Mouse (Mus musculus) regulatory T cell (primary cell): ENCODE results near the gene Il1rap.

Experiments
- in situ Hi-C: fragments of 300-600 bp; cut with MboI, MseI; formaldehyde crosslinking; loops from one replicate; pipeline ENCODE4 v1.15.1; 2025; ENCODE audit warnings: high pct_unique_total_duplicates

Il1rap gene

DNA sequence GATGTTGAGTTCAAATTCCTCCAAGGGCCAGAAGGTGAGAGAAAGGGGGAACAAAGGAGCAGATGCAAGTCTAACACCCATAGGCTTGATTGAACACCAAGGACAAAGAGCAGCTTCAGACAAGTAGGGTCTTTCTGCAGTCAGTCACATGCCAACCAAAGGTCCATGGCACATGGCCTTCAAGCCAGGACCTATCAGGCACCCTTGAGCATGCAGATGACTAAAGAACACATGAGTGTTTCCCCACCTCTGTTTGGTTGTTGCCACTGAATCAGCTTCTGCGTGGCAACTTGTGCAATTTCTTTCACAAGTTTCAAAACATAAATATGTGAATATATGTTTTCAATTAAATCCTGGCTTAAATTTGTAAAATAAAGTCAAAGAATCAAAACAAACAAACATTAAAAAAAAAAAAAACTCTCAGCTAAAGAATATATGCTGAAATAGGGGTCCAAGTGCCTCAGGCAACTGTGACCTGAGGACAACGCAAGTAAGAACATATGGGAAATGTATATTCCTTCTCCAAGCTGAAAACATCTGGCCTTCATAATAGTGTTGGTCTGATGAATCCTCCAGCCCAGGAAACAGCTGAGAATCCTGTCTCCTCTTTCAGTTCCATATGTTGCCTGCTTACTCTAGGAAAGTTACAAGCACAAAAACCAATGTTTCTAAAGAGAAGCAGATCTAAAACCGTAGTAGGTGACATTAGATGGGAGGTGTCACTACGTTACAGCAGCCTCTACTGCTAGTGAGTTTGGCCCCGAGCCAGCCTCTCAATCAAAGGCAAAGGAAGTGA, 142.6 kb downstream of the Il1rap start:
- in situ Hi-C loops = no loop called here

DNA sequence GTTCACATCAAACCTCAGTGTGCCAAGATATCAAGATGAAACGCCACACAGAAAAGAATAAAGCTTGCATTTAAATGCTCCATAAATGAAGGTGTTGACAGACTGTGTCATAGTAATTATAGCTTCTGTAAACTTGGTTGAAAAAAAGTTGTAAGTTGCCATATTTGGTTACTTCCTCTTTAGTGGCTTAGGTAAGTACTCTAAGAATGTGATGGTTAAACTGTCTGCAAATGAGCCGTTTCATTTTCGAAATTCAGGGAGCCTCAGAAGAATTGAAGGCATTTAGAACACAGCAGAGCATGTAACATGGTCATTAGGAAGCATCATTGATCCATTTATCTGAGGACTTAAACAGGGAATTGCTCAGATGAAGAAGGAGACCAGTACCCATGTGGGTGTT, 146.6 kb downstream of the Il1rap start:
- in situ Hi-C loops = no loop called here

DNA sequence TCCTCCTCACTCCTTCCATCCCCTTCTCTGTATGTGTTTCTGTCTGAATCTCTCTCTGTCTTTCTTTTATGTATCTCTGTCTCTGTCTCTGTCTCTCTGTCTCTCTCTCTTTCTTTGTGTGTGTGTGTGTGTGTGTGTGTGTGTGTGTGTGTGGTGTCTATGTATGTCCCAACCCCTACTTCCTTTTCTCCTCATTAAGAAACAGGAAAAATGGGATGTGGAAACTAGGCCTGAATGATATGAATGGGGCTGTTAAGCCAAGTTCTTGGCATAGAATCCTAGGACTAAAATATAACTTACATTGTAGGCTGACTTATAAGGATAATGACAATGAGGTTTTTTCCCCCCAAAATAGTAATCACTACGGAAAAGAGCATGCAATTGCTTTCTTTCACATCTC, 149.4 kb downstream of the Il1rap start:
- in situ Hi-C loops = no loop called here

GRCm38 (mm10) chr16:26732566-26732965, 151.1 kb downstream of the Il1rap start:
- in situ Hi-C loops = no loop called here

DNA sequence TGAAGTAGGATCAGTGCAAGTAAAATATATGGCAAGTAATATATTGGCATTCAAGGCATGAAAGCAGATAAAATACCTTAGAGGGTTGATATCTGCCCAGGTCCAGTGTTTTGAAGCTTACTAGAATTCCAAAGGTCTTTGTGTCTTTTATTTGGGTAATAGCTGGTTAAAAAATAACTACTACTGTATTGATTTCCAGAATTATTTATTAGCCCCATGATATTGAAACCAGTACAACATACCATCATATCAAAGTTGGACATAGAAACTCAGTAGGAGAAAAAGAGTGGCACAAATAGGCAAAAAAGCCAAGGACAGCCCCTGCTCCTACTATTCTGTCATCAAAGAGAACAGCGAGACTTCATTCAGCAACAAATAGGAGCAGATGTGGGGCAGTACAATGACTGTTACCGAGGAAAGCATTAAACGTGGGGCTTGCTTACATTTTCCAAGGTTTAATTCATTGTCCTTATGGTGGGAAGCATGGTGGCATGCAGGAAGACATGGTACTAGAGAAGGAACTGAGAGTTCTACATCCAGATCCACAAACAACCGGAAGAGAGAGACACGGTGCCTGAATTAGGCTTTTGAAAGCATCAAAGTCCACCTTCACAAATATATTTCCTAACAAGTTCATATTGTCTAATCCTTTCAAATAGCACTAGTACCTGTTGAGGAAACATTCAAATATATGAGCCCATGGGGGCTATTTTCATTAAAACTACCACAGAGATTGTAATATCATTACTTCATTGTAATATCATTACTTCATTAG, 174.1 kb downstream of the Il1rap start:
- in situ Hi-C loops = no loop called here

DNA sequence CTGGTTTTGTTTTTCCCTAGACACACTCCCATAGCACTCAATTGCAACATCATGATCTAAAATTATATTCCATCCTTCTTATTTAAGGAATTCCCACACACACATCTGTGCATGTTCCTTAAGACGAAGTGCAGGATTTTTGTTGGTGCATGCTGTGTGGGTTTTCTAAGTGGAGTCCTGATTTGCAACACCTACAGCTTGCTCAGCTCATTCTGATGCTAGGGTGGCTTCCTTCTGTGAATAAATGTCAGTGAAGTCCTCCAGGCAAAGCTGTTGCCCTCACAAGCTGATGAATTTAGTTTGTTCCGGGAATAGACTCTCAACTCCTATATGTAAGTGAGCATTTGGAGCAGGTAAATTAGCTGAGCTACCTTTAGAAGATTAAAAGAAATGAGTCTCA, 194.5 kb downstream of the Il1rap start:
- in situ Hi-C loops = no loop called here

DNA sequence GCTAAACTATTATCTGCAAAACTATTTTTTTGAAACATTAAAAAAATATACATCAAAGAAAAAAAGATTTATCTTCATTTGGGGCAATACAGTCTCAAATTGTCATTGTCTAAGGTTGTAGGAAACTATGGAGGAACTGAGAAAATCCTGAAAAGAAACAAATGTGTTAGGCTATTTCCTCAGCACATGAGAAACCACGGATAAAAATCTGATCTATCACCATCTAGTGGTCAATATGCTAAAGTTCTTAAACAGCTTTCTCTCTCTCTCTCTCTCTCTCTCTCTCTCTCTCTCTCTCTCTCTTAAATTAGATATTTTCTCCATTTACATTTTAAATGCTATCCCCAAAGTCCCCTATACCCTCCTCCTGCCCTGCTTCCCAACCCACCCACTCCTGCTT, 195.6 kb downstream of the Il1rap start:
- in situ Hi-C loops = no loop called here
